Mouse (Mus musculus): ENCODE results near the gene Ahcyl2.

Ahcyl2 gene

DNA sequence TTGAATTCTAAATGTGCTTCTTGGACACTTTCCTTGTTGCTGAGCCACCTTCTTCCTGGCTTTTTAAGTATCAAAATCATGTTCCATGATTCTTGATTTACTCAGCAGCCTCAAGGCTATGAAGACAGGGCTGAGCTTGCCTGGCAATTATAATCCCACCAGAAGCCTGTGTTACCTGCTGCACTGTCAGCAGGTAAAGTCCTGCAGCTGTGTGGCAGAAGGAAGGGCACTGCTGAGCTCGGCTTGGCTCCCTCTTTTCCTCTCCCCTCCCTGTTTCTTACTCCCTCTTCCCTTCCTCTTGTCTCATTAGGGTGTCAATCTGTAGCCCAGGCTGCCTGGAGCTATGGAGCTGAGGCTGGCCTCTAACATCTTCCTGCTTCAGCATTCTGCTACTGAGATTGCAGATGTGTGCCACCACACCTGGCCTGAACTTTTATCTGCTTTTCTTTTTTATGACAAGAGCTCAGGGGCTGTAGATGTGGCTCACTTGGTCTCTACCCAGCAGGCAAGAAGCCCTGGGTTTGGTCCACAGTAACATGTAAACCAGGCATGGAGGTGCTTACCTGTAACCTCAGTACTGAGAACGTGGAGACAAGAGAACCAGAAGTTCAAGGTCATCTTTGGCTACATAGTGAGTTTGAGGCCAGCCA, 3.0 kb downstream of the Ahcyl2 start:
- DNase-seq: no peak

GRCm38 (mm10) chr6:29772236-29772635, 4.4 kb downstream of the Ahcyl2 start:
- DNase-seq: no peak

- DNase-seq: no peak
Measured at GRCm38 (mm10) chr6:29774161-29774560, 6.3 kb downstream of the Ahcyl2 start.

GRCm38 (mm10) chr6:29775609-29776008, 7.8 kb downstream of the Ahcyl2 start:
- no peak for DNase-seq

DNA sequence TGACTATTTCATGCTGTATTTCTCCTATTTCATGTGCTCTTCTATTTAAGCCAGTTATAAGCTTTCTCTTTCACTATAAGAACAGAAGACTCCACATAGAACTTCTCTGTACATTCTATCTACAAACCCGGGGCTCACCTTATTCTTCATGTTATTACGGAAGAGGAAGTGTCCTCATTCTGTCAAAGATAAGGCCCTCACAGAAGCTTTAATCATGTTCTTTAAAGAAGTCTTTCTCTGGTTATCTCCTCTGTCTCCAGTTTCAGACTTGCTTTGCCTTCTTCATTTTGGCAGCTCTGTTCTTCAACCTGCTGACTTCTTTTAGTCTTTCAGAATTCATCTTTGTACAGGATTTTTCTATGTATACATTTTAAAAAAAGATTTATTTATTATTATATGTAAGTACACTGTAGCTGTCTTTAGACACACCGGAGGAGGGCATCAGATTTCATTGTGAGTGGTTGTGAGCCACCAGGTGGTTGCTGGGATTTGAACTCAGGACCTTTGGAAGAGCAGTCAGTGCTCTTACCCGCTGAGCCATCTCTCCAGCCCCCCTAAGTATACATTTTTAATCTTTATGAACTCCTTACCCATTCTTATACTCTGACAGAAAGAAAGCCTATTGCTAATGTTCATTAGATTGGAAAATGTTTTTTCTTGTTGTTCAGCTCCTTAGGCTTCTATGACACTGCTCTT, 8.9 kb downstream of the Ahcyl2 start:
- no peak for DNase-seq

GRCm38 (mm10) chr6:29777238-29777555, 9.4 kb downstream of the Ahcyl2 start:
- no peak for DNase-seq

DNA sequence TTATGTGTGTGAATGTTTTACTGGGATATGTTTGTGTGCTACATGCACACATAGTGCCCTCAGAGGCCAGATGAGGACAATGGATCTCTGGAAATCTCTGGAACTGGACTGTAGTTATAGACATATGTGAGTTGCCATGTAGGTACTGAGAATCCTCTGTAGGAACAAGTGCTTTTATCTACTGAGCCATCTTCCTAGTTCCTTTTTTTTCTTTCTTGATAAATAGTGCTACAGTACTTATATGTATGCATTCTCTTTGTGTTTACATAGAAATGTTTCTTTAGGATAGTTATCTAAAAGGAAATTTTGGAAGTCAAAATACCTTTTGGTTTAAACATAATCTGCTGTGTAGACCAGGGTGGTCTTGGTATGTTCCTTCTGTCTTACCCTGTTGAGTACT, 12.3 kb downstream of the Ahcyl2 start:
- DNase-seq: no peak

GRCm38 (mm10) chr6:29780571-29780970, 12.8 kb downstream of the Ahcyl2 start:
- no peak for DNase-seq

DNA sequence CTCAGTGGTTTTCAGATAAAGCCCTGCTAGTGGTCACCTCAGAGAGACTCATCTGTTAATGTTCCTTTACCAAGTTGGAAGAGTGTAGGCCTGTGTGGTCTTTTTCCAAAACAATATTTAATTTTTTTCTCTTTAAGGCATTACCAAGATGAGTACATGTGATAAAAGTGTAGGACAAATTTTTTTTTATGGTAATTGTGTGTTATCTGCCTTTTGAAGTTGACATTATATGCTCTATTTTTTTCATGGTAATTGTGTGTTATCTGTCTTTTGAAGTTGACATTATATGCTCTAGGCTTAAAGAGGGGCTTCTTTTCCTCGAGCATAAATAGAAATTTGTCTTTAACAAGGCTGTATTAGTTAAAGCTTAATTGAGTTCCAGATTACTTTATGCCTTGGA, 14.4 kb downstream of the Ahcyl2 start:
- DNase-seq: no peak

- no peak for DNase-seq
Measured at GRCm38 (mm10) chr6:29783960-29784359, 16.1 kb downstream of the Ahcyl2 start.

GRCm38 (mm10) chr6:29784413-29785021, 16.7 kb downstream of the Ahcyl2 start:
- no peak for DNase-seq

GRCm38 (mm10) chr6:29785759-29786158, 17.9 kb downstream of the Ahcyl2 start:
- DNase-seq: no peak

DNA sequence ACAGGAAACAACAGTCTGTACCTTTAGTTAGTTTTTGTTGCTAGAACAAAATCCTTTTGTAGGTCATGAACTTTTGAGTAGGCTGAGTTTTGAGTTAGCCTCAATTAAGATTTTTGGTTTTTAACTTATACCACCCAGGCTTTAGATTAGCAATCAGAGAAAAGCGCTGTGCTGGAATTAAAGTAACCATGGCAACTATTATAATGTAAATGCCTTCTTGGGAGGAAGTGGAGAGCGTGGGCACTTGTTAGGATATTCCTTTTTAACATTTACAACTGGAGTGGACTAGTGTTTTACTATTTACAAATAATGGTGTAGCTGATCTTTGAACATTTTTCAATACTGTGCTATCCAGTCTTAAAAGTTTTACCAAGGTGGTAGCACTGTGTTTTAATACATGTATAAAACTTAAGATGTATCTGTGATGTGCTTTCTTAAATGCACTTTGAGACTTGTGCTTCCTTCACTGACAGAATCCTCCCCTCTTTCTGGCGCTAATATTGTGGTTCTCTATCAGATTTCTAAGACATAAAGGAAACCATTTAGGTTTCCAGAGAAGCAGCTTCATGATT, 21.1 kb downstream of the Ahcyl2 start:
- no peak for DNase-seq

GRCm38 (mm10) chr6:29790014-29790698, 22.3 kb downstream of the Ahcyl2 start:
- no peak for DNase-seq

- DNase-seq: no peak
Measured at GRCm38 (mm10) chr6:29793520-29793919, 25.7 kb downstream of the Ahcyl2 start.

DNA sequence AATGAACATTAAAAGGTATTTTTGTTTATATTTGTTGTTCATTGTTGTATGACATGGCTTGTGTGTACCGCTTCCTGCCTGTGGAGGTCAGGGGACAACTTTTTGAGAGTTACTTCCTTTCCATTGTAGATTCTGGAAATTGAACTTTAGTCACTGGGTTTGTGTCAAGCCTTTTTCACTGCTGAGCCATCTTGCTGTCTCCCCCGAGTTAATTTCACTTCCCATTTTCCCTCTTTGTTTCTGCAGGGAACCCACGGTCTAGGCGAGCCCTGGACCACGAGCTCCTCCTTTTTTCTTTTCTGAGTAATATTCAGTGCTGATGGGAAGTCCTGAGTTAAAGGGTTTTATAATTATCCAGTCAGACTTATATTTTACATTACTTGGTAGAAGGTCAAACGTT, 26.8 kb downstream of the Ahcyl2 start:
- peak in 1 of 2 experiments; percentile 10 for DNase-seq

- no peak for DNase-seq
Measured at GRCm38 (mm10) chr6:29802979-29803378, 35.2 kb downstream of the Ahcyl2 start.

- no peak for DNase-seq
Measured at GRCm38 (mm10) chr6:29804006-29804405, 36.2 kb downstream of the Ahcyl2 start.

- no peak for DNase-seq
Measured at GRCm38 (mm10) chr6:29805381-29805780, 37.6 kb downstream of the Ahcyl2 start.

GRCm38 (mm10) chr6:29812076-29812475, 44.3 kb downstream of the Ahcyl2 start:
- no peak for DNase-seq

GRCm38 (mm10) chr6:29812651-29813050, 44.8 kb downstream of the Ahcyl2 start:
- DNase-seq: no peak

- DNase-seq: no peak
Measured at GRCm38 (mm10) chr6:29814616-29815015, 46.8 kb downstream of the Ahcyl2 start.

DNA sequence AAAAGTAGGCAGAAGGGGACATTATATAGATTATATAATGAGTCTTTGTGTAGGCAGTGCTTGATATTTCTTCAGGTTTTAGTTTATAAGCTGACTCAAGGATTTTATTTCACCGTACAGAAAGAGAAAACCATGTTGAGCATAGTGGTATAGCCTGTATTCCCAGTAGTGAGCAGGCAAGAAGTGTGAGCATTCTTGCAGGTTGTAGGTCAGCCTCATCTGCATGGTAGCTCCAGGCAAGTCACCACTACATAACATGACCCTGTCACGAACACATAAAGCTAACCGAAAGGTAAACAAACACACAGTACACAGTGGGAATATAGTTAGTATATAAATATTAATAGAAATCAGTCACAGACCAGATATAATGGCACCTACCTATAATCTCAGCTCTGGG, 47.2 kb downstream of the Ahcyl2 start:
- DNase-seq: no peak

DNA sequence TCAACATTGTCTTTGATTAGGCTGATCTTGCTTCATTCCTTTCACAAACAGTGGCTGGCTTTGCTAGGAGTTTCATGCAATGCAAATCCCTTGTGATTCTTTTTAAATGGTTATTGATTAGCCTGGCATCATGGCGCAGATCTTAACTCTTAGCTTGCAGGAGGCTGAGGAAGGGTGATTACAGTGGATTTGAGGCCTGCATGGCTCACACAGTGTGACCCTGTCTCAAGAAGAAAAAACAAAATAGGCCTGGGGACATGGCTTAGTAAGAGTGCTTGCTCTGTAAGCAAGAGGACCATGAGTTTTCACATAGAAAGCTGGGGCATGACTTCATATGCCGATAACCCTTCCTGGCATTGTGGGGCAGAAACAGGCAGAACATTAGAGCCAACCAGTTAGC, 47.8 kb downstream of the Ahcyl2 start:
- DNase-seq: no peak

Measured in B cell, adult 2 months (primary cell).